Mouse (Mus musculus): ENCODE results near the gene Arhgef28. TPM values are rescaled to one million over a fixed set of nuclear protein-coding genes. Genes with fewer than 3 reads are reported as not detected.

The Arhgef28 gene
- polyA plus RNA-seq, 1 experiment from 2014 or later = 9.4 TPM

DNA sequence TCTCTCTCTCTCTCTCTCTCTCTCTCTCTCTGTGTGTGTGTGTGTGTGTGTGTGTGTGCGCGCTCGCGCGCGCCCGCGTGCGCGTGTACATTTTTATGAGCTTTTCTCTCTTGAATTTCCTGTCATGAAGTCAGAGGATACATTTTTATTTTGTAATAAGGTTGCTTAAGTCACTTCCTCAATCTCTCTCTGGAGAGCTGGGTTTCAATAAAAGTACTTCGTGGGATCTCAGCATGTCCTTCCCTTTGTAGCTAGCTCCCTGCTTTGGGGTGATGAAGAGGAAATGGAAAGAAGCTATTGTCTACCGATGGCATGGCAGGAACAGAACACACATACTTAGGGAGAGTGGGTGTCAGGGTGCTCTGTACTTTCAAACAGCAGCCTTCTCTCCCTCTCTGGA is 336.8 kb downstream of the Arhgef28 start:
- Histone ChIP-seq H3K4me2 (ENCODE audit: low read depth, low read length) (no peak overlapping the region), H3K36me3 (ENCODE audit: control insufficient read depth, insufficient read depth, low read length) (no peaks in the 10 kb centered on the region), H3K9me3 (ENCODE audit: control insufficient read depth, low read length) (no peaks in the 10 kb centered on the region), H3K27ac (replicated peaks; ENCODE audit: low read depth, low read length) (no peak overlapping the region), H3K9ac (ENCODE audit: low read depth, low read length) (no peak overlapping the region), H3K27me3 (replicated peaks; ENCODE audit: control insufficient read depth, insufficient read depth, low read length) (no peaks in the 10 kb centered on the region), H3K4me3 (ENCODE audit: low read depth, low read length) (no peak overlapping the region), H3K4me1 (ENCODE audit: control insufficient read depth, insufficient read depth, low read length) (0 out of 2 replicates have a peak, but pooled peaks cover 7% of the 10 kb centered on the region)
- DNase-seq (ENCODE audit: low spot score) (no peak), ATAC-seq (ENCODE audit: low read depth) (no peak)
- 83% methylated on average over 12 of the region's 12 CpGs for WGBS

- no peaks in the 10 kb centered on the region for H3K27me3 ChIP-seq (replicated peaks; ENCODE audit: control insufficient read depth, insufficient read depth, low read length)
- H3K4me1 ChIP-seq (ENCODE audit: control insufficient read depth, insufficient read depth, low read length) = 0 out of 2 replicates have a peak, but pooled peaks cover 7% of the 10 kb centered on the region
- no peaks in the 10 kb centered on the region for H3K9me3 ChIP-seq (ENCODE audit: control insufficient read depth, low read length)
- H3K4me3 ChIP-seq (ENCODE audit: low read depth, low read length) = no peak overlapping the region
- H3K9ac ChIP-seq (ENCODE audit: low read depth, low read length) = no peak overlapping the region
- ATAC-seq (ENCODE audit: low read depth) (0 out of 2 replicates have a peak, but pooled peaks have one; percentile 44), DNase-seq (ENCODE audit: low spot score) (peak; percentile 72)
- H3K4me2 ChIP-seq (ENCODE audit: low read depth, low read length) = no peak overlapping the region
- 0 out of 2 replicates have a peak overlapping the region, but pooled peaks have one; percentile 28 for H3K27ac ChIP-seq (replicated peaks; ENCODE audit: low read depth, low read length)
- 30% methylated on average over 13 of the region's 13 CpGs for WGBS
- H3K36me3 ChIP-seq (ENCODE audit: control insufficient read depth, insufficient read depth, low read length) = no peaks in the 10 kb centered on the region
Measured at GRCm38 (mm10) chr13:97867322-97867962, 338.8 kb downstream of the Arhgef28 start.

- Histone ChIP-seq H3K4me1 (ENCODE audit: control insufficient read depth, insufficient read depth, low read length) (no peaks in the 10 kb centered on the region), H3K27ac (replicated peaks; ENCODE audit: low read depth, low read length) (no peak overlapping the region), H3K4me3 (ENCODE audit: low read depth, low read length) (no peak overlapping the region), H3K27me3 (replicated peaks; ENCODE audit: control insufficient read depth, insufficient read depth, low read length) (no peaks in the 10 kb centered on the region), H3K9ac (ENCODE audit: low read depth, low read length) (no peak overlapping the region), H3K4me2 (ENCODE audit: low read depth, low read length) (no peak overlapping the region), H3K9me3 (ENCODE audit: control insufficient read depth, low read length) (no peaks in the 10 kb centered on the region), H3K36me3 (ENCODE audit: control insufficient read depth, insufficient read depth, low read length) (no peaks in the 10 kb centered on the region)
- ATAC-seq (ENCODE audit: low read depth) = no peak
- 75% methylated on average over 3 of the region's 3 CpGs for WGBS
- DNase-seq (ENCODE audit: low spot score) = no peak
Measured at GRCm38 (mm10) chr13:97859071-97859470, 347.2 kb downstream of the Arhgef28 start.

GRCm38 (mm10) chr13:97857860-97858259 is 348.4 kb downstream of the Arhgef28 start:
- 81% methylated on average over 6 of the region's 6 CpGs for whole genome bisulfite sequencing
- DNase-seq (ENCODE audit: low spot score) (no peak), ATAC-seq (ENCODE audit: low read depth) (no peak)
- H3K27me3 ChIP-seq (replicated peaks; ENCODE audit: control insufficient read depth, insufficient read depth, low read length) = no peaks in the 10 kb centered on the region
- H3K27ac ChIP-seq (replicated peaks; ENCODE audit: low read depth, low read length) = no peak overlapping the region
- no peaks in the 10 kb centered on the region for H3K9me3 ChIP-seq (ENCODE audit: control insufficient read depth, low read length)
- H3K36me3 ChIP-seq (ENCODE audit: control insufficient read depth, insufficient read depth, low read length) = no peaks in the 10 kb centered on the region
- H3K4me3 ChIP-seq (ENCODE audit: low read depth, low read length) = no peak overlapping the region
- H3K4me2 ChIP-seq (ENCODE audit: low read depth, low read length) = no peak overlapping the region
- H3K9ac ChIP-seq (ENCODE audit: low read depth, low read length) = no peak overlapping the region
- H3K4me1 ChIP-seq (ENCODE audit: control insufficient read depth, insufficient read depth, low read length) = no peaks in the 10 kb centered on the region

- no peak for DNase-seq (ENCODE audit: low spot score)
- no peak for ATAC-seq (ENCODE audit: low read depth)
- H3K4me2 ChIP-seq (ENCODE audit: low read depth, low read length) = no peak overlapping the region
- WGBS = 55% methylated on average over 8 of the region's 8 CpGs
- H3K4me1 ChIP-seq (ENCODE audit: control insufficient read depth, insufficient read depth, low read length) = no peaks in the 10 kb centered on the region
- H3K4me3 ChIP-seq (ENCODE audit: low read depth, low read length) = no peak overlapping the region
- no peaks in the 10 kb centered on the region for H3K27me3 ChIP-seq (replicated peaks; ENCODE audit: control insufficient read depth, insufficient read depth, low read length)
- H3K9me3 ChIP-seq (ENCODE audit: control insufficient read depth, low read length) = no peaks in the 10 kb centered on the region
- no peak overlapping the region for H3K27ac ChIP-seq (replicated peaks; ENCODE audit: low read depth, low read length)
- H3K36me3 ChIP-seq (ENCODE audit: control insufficient read depth, insufficient read depth, low read length) = no peaks in the 10 kb centered on the region
- no peak overlapping the region for H3K9ac ChIP-seq (ENCODE audit: low read depth, low read length)
Measured at GRCm38 (mm10) chr13:97853356-97853968, 352.8 kb downstream of the Arhgef28 start.

Other genes starting within 250 kb of the Arhgef28 start
- 20.8 and 26.8 TPM in 2 replicates for gene Utp15, start 56.6 kb upstream of the Arhgef28 start, polyA plus RNA-seq (2014; fragmentation: Nextera tagmentation; extraction: Ambion mirVana)
- 26.6 and 30.2 TPM in 2 replicates for gene Ankra2, start 56.6 kb upstream of the Arhgef28 start, polyA plus RNA-seq (2014; fragmentation: Nextera tagmentation; extraction: Ambion mirVana)
- gene Gm21976, start 73.4 kb upstream of the Arhgef28 start, polyA plus RNA-seq (2014; fragmentation: Nextera tagmentation; extraction: Ambion mirVana) = not detected in 2 replicates
- gene Btf3, start 110.6 kb upstream of the Arhgef28 start, polyA plus RNA-seq (2014; fragmentation: Nextera tagmentation; extraction: Ambion mirVana) = 674 and 695 TPM in 2 replicates
- gene Foxd1, start 147.8 kb upstream of the Arhgef28 start, polyA plus RNA-seq (2014; fragmentation: Nextera tagmentation; extraction: Ambion mirVana) = 2.9 and 3.6 TPM in 2 replicates

All from embryonic facial prominence, embryonic 14.5 days (tissue).